Mouse (Mus musculus) adrenal gland, postnatal 14 days (tissue): ENCODE data around the gene Fam186a. TPM values are rescaled to one million over a fixed set of nuclear protein-coding genes. Genes with fewer than 3 reads are reported as not detected.
"Not testable (repeated sequence)": the region's sequence is repeated elsewhere in the genome, so short reads cannot be mapped to it uniquely, and the experiment has no call there.

ENCODE experiments used
- DNase-seq: peaks from one replicate; pipeline ENCODE4 v3.0.0; 2021; ENCODE audit warnings: mixed read lengths
- total RNA-seq: library from RNA; stranded (reverse); gene quantifications from 2 replicates; pipeline ENCODE4 v1.2.3, GENCODE M21; 2021

Gene Fam186a
- total RNA-seq, 1 experiment from 2014 or later = 0.07 TPM

- DNase-seq = no peak
Measured at GRCm38 (mm10) chr15:99931231-99931630, 35.6 kb downstream of the Fam186a start.

- DNase-seq = no peak
Measured at GRCm38 (mm10) chr15:99919601-99920158, 47.2 kb downstream of the Fam186a start.

GRCm38 (mm10) chr15:99917264-99917663, 49.6 kb downstream of the Fam186a start:
- no peak for DNase-seq

GRCm38 (mm10) chr15:99914613-99915012, 52.2 kb downstream of the Fam186a start:
- no peak for DNase-seq

GRCm38 (mm10) chr15:99911785-99912184, 55.1 kb downstream of the Fam186a start:
- DNase-seq = no peak

GRCm38 (mm10) chr15:99909339-99909996, 57.4 kb downstream of the Fam186a start:
- peak; percentile 57 for DNase-seq

- no peak for DNase-seq
Measured at GRCm38 (mm10) chr15:99907514-99907913, 59.3 kb downstream of the Fam186a start.

GRCm38 (mm10) chr15:99907041-99907440, 59.8 kb downstream of the Fam186a start:
- no peak for DNase-seq

GRCm38 (mm10) chr15:99904841-99905240, 62.0 kb downstream of the Fam186a start:
- DNase-seq = no peak

GRCm38 (mm10) chr15:99904333-99904732, 62.5 kb downstream of the Fam186a start:
- peak; percentile 87 for DNase-seq

GRCm38 (mm10) chr15:99903227-99903626, 63.6 kb downstream of the Fam186a start:
- DNase-seq = no peak

GRCm38 (mm10) chr15:99902786-99903185, 64.1 kb downstream of the Fam186a start:
- no peak for DNase-seq

- DNase-seq = no peak
Measured at GRCm38 (mm10) chr15:99896621-99897020, 70.2 kb downstream of the Fam186a start.

- no peak for DNase-seq
Measured at GRCm38 (mm10) chr15:99891355-99891754, 75.5 kb downstream of the Fam186a start.

- no peak for DNase-seq
Measured at GRCm38 (mm10) chr15:99890412-99891236, 76.2 kb downstream of the Fam186a start.

- DNase-seq = no peak
Measured at GRCm38 (mm10) chr15:99889275-99889874, 77.5 kb downstream of the Fam186a start.

- not testable (repeated sequence) for DNase-seq
Measured at GRCm38 (mm10) chr15:99887130-99887529, 79.7 kb downstream of the Fam186a start.

- DNase-seq = no peak
Measured at GRCm38 (mm10) chr15:99884038-99884437, 82.8 kb downstream of the Fam186a start.

- no peak for DNase-seq
Measured at GRCm38 (mm10) chr15:99878541-99878940, 88.3 kb downstream of the Fam186a start.

- peak; percentile 94 for DNase-seq
Measured at GRCm38 (mm10) chr15:99875334-99875869, 91.5 kb downstream of the Fam186a start, which contains the start of gene Lima1. Gene Lima1 (minus strand): TSS chr15:99875456.

- peak; percentile 28 for DNase-seq
Measured at GRCm38 (mm10) chr15:99874612-99875333, 92.1 kb downstream of the Fam186a start.

GRCm38 (mm10) chr15:99872543-99872942, 94.3 kb downstream of the Fam186a start:
- no peak for DNase-seq
